Mouse (Mus musculus) heart, postnatal 25 days (tissue): Measurements from ENCODE around the gene St6galnac4. TPM values are rescaled to one million over a fixed set of nuclear protein-coding genes. Genes with fewer than 3 reads are reported as not detected.
A peak's percentile ranks its signal among the peaks of the same experiment; 100 is the strongest.

Experiments used
- DNase-seq: peaks from one replicate; pipeline ENCODE4 v3.0.0; 2022; ENCODE audit warnings: low spot score
- intact Hi-C: fragments of 180-260 bp; cut with DNase I; formaldehyde crosslinking; loops from one replicate; pipeline ENCODE4 v1.15.1; 2025
- total RNA-seq, 2 experiments: library from RNA; stranded (reverse); gene quantifications; 2 replicates each; pipeline ENCODE4 v1.2.3; 2021

St6galnac4 gene
- total RNA-seq, 2 experiments from 2014 or later = 17.7 to 21.4 TPM

DNA sequence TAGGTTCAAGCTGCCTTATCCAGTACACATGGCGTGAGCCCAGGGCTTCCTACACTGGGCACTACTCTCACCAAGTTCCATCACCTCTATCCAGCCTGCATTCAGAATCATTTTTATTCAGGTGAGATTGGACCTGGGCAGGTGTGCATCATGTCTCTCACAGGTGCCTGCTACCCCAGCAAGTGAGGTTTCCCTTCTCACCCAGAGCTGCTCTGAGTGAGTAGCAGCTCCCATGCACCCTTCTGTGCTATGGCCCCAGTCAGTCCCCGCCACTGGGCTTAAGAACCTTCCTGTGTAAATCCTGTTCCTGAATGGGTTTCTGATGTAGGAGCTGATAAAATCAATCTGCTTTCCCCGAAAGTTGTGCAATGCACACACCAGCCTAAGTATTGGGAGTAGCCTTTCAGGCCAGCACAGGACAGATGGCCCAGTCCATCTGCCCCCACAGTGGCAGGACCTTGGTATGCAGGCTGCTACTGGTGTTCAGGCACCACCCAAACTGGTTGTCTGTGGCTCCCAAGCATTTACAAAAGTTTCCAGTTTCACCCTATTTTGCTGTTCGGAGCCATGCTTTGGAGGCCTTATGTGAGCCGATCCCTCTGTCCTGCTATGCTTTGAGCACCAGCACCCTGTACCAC, 37.3 kb downstream of the St6galnac4 start:
- no peak for DNase-seq
- intact Hi-C loops = no loop called here

DNA sequence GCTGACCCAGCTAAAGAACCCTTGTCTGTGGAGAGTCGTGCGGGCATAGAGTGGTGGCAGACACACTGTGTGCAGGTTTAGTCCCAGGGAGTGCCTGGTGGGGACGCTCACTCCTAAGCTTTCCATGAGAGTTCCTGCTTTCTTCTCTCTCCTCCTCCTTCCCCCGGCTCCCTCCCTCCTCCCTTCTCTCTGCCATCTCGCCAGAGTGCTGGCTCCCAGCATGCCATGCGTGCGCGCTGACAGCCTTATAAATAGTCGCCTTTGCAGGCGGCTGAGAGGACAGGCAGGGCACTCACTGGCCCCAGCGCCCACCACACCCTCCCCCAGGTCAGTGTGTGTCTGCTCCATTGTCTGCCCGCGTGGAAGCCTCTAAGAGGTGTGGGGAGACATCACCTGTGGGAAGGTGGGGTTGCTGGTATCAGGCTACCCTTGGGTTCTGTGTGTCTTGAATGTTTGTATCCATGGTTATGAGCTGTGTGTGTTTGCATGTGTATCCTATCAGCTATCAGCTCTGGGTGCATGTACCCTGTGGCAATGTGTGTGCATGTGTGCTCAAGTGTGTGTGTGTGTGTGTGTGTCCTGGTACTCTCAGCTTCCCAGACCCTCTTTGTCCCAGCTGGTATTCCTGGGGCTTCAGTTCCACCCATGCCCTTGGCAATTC, 38.4 kb downstream of the St6galnac4 start:
- DNase-seq = peak; percentile 71
- intact Hi-C loops = no loop called here

DNA sequence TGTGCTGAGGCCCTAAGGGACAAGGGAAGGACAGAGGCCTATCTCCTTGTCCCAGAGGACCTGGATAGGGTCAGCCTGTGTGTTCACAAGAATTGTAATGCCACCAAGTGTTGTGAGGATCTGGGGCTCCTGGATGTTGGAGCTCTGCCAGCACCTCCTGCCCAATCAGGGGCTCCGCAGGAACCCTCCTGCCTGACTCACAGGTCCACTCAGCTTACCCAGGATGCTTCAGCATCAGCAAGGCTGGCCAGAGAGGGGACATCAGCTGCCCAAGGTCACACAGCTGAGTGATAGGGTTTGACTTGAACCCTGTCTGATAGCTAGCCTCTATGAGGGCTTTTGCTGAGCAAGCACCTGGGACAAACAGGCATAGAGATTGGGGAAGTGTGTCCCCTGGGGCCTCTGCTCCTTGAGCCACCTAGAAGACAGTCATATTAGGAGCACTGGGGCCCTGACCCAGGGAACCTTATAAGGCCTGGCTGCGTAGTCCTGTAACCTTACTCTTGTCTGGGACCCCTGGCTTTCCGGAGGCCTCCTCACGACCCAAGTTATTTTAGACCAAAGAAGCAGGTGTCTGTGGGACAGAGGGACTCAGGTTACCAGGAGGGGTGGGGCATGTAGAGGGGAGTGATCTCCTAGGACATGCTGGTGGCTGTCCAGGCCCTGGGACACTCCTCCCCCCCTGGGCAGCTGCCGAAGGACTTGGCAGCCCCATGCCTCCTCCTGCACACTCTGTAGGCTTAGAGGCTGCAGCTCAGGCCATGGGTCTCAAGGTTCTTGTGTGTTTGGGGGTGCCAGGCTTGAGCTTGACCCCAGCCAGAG, 39.2 kb downstream of the St6galnac4 start:
- DNase-seq = peak; percentile 61
- intact Hi-C loops = no loop called here

DNA sequence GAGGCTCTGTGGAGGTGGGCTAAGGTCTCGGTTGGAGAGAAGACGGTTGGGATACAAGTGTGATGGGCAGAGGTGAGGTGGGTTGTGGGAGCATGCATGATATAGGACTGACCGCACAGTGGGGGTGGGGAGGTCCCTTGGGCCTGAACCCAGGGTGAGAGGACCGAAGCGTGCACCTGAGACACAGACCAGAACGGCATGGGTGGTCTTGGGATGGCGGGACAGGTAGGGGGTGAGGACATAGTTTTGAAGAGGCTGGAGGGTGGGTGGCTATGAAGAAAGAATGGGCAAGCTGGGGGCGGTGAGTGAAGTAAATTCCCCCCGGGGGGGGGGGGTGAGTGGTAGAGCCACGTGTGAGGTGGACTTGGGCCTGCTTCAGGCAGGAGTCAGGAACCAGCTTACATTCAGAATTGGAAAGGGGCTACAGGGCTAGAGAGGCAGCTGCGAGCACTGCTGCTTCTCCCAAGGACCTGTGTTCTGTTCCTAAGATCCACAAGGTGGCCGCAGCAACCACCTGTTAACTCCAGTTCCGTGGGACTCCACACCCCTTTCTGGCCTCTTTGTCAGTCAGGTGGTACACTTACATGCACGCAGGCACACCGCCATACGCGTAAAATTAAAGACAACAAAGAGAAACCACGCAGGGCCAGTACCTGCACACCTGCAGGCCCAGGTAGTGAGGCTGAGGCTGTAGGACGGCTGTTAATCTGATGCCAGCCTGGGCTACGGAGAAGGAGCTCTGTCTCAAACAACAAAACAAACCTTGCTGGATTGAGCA, 40.6 kb downstream of the St6galnac4 start:
- DNase-seq = no peak
- intact Hi-C loops = no loop called here

DNA sequence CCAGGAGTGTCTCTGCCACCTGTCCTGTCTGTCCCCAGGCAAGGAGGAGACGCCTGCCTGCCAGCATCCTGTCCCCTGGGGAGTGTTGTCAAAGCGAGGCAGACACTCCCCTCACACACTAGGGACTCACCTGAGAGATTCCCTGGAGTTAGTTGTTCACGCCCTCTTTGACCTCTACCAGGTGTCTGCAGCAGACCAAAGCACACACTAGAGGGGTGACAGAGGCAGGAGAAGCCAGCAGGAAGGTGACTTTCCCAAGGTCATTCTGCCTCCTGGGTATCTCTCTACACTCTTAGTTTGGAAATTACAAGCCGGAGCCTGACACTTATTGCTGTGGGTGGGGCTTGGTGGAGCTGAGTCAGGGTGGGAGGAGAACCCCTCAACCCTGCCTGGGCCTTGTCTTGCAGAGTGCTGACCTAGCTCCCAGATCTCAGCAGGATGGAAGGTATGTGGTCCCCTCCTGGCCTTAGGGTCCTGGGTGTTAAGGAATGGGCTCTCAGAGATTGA, 41.2 kb downstream of the St6galnac4 start:
- intact Hi-C loops = no loop called here
- no peak for DNase-seq

DNA sequence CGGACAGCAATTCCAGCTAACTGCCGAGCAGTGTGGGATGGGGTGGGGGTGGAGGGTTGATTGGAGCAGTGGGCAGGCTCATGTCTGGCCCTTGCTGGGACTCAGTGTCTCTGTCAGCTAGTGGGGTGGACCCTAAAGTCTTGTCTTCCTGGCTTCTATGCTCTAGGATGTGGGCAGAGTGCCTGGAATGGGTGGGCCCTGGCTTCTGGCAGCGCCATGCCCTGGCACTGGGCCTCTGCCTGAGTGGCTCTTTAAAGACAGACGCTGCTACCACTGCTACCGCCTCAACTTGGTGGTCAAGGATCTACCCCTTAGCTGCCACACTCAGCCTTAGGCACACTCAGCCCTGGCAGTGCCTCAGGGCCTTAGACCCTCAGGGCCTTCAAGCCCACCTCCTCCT, 41.8 kb downstream of the St6galnac4 start:
- DNase-seq = peak; percentile 80
- intact Hi-C loops = no loop called here

DNA sequence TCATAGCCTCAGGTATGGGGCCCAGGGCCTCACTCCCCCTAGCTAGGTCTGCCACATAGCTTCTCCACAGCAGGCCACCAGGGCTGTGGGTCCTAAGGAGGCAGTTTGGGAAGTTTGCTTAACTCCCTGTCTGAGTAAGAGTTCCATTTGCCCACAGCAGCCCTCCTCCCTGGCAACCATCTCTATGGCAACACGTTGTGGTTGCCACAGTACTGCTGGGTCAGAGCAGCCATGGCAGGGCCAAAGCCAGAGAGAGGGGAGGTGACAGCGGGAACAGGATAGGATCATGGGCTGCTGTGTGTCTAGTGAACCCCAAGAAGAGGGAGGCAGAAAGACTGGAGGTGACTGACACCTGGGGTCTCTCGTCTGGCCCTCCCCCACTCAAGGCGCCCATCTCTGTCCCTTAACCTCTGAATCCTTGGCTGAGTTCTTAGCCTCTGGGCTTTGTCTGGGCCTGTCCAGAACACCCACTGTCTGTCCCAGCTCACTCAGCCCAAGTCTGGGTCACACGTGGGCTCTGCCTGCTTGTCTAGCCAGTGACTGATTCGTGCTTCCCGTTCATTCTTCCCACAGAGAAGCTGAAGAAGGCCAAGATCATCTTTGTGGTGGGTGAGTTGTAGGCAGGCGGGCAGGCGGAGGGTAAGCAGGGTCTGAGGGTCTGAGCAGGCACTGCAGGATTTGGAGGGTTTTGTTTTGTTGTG, 42.5 kb downstream of the St6galnac4 start:
- no peak for DNase-seq
- intact Hi-C loops = no loop called here

DNA sequence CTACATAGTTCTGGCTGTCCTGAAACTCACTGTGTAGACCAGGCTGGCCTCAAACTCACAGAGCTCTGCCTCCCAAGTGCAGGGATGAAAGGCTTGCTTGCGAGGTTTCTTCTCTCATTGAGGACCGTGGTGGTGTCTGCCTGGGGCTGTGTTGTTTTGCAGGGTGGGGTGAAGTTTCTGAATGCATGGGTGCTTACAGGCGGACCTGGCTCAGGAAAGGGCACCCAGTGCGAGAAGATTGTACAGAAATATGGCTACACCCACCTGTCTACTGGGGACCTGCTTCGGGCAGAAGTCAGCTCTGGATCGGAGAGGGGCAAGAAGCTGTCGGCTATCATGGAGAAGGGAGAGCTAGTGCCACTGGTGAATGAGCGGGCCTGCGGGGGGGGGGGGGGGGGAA, 43.1 kb downstream of the St6galnac4 start:
- intact Hi-C loops = loop anchor here (10.0 kb wide), 1 partner anchor 215 kb away; the partner anchor contains the start of gene Stxbp1
- no peak for DNase-seq

DNA sequence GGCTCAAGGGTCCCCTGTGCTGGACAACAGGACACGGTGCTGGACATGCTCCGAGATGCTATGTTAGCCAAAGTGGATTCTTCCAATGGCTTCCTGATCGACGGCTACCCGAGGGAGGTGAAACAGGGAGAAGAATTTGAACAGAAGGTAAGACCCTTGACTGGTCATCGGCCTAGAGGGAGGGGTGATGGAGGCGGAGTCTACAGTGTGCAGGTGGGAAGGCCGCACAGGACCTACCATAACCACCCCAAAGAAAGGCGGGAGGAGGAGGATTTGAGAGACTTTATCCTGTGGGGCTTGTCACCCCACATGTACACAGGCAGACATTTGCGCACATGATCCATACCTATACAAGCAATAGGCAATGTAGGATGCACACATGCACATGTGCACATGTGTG, 44.2 kb downstream of the St6galnac4 start:
- intact Hi-C loops = loop anchor here (1.0 to 10.0 kb wide), 2 partner anchors 58 to 214 kb away; partner anchors contain the start of gene Stxbp1
- no peak for DNase-seq

DNA sequence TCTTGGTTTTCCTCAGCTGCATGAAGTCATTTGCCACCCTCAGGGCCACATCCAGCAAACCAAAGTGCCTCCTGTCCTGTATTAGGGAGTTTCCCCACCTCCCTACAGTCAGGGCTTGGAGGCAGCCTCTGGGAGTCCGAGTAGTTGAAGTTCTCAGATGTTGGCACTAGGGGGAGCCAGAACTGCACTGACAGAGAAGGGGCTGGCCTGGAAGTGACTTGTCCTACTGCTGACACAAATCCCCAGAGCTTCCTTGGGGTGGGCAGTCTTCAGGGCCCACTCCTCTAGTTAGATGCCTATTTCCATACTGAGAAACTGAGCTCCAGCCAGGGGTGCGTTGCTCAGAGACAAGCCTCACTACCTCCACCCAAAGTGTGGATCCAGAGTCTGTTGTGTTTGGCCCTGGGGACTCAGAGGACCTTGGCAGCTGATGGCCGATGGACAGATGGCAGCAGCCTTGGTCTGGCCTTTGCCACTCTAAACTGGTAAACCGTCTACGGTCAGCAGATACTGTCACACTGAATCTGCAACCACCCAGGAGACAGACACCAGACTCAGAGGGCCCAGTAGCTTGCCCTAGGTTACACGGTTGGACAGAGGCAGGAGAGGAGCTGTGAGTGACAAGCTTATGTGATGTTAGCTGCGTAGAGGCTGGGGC, 45.0 kb downstream of the St6galnac4 start:
- intact Hi-C loops = loop anchor here (1.0 to 10.0 kb wide), 3 partner anchors 15 to 213 kb away; partner anchors contain the start of genes Eng and Stxbp1
- DNase-seq = peak; percentile 64

DNA sequence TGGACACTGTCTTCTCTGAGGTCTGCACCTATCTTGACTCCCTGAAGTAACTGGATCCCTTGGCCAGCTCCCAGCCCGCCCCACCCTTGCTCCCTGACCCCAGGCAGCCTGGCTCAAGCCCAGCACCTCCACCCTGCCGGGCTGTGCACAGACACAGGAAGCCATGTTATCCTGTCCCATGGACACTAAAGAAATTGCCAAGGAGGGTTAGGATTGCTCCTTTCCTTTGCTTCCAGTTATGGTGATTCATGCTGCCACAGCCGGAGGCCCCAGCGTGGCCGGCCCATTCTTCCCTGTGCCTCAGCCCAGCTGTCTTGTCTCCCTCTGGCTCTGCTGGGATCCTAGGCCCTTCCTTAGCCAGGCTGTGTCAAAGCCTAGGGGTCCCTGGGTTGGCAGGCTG, 46.8 kb downstream of the St6galnac4 start:
- DNase-seq = no peak
- intact Hi-C loops = loop anchor here (2.0 to 10.0 kb wide), 2 partner anchors 13 to 211 kb away; partner anchors contain the start of genes Eng and Stxbp1

DNA sequence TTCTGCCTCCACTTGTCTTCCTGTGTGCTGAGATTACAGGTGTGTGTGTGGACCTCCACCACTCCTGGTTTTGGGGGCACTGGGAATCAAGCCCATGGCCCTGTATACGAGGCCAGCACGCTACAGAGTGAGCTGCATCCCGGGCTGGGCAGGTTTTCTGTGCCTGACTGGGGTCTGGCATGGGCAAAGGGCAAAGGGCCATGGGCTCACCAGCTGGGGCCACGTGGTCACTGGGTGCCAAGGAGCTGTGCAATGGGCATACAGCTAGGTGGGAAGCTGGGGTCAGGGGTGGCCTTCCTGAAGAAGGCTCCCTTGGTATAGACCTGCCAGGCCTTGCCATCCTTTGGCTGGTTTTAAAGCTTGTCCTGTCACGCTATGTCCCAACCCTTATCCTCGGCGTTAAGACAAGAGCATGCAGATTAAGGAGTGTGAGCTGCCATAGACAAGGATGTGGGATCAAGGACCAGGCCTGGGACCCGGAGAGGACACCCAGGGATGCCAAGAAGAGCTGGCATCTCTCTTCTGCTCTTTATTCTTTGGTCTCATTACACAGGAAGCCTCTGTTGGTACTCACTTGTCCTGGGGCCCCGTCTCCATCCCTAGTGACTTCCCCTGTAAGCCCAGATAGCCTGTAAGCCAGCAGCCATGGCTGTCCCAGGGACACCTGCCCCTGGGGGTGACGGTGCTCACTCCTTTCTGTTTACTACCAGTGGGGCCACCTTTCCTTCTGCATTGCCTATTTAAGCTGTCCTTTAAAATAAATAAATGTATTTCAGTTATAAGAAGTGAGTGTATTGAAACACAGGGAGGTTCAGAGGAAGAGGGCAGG, 47.6 kb downstream of the St6galnac4 start:
- intact Hi-C loops = loop anchor here (10.0 kb wide), 1 partner anchor 210 kb away; the partner anchor contains the start of gene Stxbp1
- DNase-seq = no peak

DNA sequence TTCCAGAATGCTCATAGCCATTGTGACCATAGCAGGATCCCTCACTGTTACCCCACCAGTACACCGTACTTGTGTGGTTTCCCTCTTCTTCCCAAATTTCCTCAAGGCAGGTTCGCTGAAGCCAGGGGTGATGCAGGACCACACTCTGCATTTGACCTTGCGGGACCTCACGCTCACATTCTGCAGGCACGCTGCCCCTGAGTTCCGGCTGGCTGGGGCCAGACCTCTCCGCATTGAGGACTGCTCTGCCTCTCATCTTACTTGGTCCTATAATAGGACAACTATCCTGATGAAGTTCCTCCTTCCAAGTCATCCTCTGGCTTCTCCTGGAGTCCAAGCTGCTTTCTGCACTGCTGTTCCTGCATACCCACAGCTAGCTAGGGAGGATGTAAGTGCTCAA, 49.7 kb downstream of the St6galnac4 start:
- no peak for DNase-seq
- intact Hi-C loops = loop anchor here (10.0 kb wide), 1 partner anchor 208 kb away; the partner anchor contains the start of gene Stxbp1

DNA sequence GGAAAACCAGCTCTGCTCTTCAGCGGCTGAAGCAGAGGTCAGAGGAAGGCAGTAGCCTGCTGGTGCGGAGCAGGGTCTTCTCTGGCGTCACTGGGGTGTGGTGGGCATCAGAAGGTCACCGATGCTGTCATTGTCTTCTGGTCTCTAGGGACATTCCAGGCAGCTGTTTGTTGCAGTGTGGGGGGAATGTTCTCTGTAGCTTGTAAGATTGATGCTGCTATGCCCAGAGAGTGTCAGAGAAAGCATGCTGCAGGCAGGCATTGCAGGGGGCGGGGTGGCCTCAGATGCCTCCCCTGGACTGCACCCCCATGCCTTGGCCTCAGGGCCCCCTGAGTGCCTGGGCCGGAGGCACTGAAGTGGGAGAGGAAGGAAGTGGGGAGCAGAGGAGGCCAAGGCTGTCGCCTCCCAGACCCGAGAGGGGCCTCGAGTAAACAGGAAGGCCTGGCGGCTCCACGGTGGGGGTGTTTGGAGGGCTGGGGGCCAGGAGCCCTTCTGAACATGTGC, 50.9 kb downstream of the St6galnac4 start:
- intact Hi-C loops = loop anchor here (10.0 kb wide), 1 partner anchor 207 kb away; the partner anchor contains the start of gene Stxbp1
- peak; percentile 80 for DNase-seq

DNA sequence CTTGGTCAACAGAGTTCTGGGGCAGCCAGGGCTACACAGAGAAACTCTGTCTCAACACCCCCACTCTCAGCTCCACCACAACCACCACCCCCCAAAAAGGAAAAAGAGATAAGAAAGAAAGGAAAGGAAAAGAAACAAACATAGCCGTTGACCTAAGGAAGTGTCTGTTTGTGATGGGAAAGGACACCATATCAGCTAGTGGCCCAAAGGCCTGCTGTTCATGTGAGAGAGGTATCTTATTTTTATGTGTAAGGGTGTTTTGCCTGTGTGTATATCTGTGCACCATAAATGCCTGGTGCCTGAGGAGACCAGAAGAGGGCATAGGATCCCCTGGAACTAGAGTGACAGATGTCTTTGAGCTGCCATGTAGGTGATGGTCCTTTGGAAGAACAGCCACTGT, 52.7 kb downstream of the St6galnac4 start:
- no peak for DNase-seq
- intact Hi-C loops = loop anchor here (2.0 to 10.0 kb wide), 2 partner anchors 15 to 205 kb away; partner anchors contain the start of gene Stxbp1

DNA sequence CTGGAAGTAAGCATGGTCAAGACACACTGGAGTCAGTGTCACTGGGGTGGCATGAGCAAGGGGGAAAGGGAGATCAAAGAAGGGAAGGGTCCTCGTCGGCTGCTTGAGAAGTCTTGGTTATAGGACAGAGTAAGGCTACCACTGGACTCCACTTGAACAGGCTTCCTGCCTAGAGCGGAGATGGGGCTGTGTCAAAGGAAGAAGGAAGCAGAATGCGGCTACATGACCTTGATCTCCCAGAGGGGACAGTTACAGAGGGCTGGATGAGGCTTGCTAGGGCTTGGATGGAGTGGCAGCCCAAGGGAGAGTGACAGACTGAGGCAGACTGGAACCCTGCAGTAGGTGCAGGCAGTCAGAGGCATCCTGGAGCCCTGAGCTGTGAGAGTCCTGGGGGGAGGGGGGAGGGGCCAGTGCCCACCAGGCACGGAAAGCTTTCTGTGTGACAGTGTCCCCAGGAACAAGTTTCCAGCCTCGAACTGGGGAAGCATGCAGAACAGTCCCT, 53.7 kb downstream of the St6galnac4 start:
- intact Hi-C loops = loop anchor here (2.0 kb wide), 1 partner anchor 14 kb away; no protein-coding TSS in a partner anchor
- no peak for DNase-seq

DNA sequence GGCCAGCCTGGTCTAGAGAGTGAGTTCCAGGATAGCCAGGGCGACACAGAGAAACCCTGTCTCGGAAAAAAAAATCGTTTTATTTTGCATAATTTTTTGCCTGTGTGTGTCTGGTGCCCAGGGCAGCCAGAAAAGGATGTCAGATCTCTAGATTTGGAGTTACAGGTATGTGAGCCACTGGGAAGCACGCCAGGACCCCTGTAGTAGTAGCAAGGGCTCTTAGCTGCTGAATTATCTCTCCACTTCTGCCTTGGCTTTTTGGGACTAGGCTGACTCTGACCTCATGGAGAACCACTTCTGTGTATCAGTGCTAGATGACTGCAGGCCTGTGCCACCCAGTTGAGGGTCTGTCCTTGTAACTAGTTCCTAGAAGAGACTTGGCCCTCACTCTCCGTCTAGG, 54.9 kb downstream of the St6galnac4 start:
- DNase-seq = no peak
- intact Hi-C loops = loop anchor here (2.0 kb wide), 1 partner anchor 13 kb away; no protein-coding TSS in a partner anchor
